Mouse (Mus musculus) right cerebral cortex, postnatal 4 days (tissue): Measurements from ENCODE around the gene E2f3.

ENCODE experiments used
- DNase-seq: peaks from one replicate; pipeline ENCODE4 v3.0.0-alpha.2; 2022

The E2f3 gene

DNA sequence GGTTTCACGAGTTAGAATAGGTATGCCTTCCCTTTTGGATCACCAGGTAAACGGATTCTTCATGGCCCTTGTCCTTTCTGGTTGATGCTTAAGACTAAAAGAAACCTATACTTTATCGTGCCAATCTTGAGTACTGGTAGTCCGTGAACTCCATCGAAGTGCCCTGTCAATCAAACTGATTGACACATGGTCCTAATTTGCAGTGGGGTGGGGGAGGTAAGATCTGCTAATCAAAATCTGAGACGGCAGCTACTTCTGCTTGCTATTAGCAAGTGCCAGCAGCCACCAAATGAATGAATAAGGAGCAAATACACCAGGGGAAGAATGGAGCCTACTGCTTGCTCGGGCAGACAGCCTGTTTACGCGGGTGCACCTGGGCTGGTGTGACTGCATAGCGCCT is 72.3 kb downstream of the E2f3 start:
- no peak for DNase-seq

- no peak for DNase-seq
These were observed 72.8 kb downstream of the E2f3 start for GRCm38 (mm10) chr13:29913061-29913460.

DNA sequence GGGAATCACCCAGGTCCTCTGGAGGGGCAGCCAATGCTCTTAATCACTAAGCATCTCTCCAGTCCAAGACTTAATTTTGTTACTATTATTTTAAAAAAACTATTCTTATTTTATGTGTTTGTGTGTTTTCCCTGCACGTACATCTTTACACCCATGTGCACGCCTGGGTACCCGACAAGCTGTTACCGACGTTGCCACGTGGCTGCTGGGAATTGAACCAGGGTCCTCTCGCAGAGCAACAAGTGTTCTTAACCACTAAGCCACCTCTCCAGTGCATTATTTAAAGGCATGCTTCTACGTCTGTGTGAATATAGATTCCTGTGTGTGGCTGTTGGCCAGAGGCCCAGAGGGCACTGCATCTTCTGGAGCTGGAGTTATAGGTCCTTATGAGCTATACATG is 73.6 kb downstream of the E2f3 start:
- no peak for DNase-seq

DNA sequence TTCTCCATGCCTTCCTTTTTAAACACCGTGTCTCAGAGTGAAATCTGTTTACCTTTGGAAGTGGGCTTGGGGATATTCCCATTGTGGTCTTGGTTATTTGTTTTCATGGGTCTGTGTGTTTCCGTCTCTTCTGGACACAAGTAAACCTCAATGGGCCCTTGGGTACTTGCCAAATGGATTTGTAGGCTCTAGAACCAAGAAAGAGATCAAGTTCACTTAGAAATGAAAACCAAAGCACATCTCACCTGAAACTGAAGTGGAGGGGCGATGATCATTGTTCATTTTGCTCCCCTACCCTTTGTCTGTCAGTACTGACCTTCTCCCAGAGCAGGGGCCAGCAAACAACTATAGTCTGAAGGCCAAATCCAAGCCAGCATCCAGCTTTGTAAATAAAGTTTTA is 74.7 kb downstream of the E2f3 start:
- DNase-seq = no peak

DNA sequence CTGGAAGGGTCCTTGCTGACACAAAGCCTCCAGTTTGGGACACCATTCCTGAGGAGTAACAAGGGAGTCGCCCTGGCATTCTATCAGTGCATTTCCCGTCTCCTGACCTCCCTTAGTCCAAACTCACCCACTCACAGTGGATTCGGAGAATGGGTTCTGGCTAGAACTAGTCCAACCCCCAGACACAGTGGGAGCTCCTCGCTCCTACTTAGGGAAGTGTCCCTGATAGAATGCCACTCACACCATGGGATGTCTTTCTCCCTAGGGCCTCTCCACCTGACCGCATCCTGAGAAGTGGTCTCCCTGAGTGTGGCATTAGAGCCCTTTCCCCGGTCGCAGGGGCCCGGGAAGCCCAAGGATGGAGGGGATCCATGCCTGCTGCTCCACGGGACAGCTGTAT is 77.4 kb downstream of the E2f3 start:
- no peak for DNase-seq

GRCm38 (mm10) chr13:29907995-29908394 is 77.9 kb downstream of the E2f3 start:
- no peak for DNase-seq

DNA sequence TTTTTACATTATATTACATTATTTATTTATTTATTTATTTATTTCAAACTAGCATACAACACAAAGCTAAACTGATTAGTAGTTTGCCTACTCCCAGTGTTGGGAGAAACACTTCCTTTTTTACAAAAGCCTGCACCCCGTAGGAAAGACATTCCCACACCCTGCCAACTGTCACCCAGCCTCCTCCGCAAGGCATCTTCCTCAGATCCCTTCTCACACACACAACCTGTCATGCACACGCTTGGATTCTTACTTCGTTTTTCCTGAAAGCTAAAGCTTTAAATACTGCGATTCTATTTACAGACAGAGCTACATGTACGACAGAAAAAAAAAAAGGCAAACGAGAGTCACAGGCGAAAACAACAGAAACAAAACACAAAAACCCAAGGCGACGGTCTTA is 79.1 kb downstream of the E2f3 start:
- DNase-seq = no peak

DNA sequence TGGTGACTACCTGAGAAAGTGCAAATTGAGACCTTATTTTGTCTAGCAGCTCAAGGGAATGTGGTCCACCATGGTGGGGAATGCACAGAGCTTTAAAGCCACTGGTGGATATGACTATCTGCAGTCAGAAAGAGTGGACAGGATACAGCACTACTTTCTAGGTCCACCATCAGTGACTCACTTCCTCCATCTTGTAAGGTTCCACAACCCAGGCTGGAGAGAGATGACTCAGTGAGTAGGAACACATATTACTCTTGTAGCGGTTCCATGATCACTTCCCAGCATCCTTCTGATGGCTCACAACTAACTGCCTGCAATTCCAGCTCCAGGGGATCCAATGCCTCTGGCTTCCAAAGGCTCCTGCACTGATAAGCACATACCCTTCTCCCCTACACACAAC is 82.5 kb downstream of the E2f3 start:
- DNase-seq = no peak

- DNase-seq = no peak
These were observed 83.2 kb downstream of the E2f3 start for GRCm38 (mm10) chr13:29902676-29903075.

GRCm38 (mm10) chr13:29901641-29902040 is 84.2 kb downstream of the E2f3 start:
- DNase-seq = no peak

DNA sequence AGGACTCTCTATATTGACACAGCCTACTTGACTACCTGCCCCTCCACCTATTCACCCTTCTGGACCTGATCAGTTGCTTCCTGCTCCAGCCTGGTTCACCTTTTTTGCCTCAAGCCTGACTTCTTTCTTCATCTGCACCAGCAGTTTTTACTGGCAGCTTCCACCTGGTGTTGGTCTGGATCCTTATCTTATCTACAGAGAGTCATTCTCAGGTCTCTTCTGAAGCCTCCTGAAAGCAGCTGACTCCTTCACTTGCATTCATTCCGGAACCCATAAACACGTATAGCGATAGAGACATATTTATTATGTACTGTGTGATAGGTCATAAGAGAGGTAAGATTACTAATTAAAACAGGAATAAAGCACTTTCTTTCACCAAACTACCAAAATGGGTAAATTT is 119.1 kb downstream of the E2f3 start:
- no peak for DNase-seq

DNA sequence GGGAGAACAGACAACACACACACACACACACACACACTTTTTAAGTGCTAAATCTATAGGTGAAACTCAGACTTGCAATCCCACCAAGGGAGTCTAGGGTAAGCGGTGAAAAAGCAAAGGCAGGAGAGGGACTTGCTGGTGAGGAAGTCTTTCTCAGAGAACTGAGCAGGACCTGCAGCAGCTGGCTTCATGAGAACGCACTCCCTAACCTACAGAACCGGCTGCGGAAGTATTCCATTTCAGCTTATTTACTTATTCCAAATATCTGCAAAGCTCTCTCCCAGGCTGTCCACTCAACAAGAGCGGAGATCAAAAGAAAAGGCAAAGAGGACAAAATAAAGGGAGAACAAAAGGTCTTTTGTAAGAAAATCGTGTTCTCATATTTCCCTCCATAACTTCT is 121.5 kb downstream of the E2f3 start:
- no peak for DNase-seq

DNA sequence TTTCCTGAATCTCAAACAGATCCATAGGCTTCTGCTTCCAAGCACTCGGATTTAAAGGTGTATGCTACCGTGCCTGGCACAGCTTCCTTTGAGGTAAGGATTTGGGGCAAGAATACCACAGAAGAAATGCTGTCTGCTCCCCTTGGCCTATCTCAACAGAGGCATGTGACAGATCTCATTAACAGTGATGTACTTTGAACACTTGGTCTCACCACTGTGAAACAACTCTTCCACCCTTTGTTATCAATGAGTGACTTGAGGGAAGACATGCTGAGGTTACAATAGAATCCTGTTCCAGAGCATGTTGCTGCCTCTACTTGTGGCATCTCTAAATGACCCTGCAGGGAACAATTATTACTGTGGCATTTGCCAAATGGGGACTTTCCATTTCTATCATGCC is 125.8 kb downstream of the E2f3 start:
- DNase-seq = no peak

DNA sequence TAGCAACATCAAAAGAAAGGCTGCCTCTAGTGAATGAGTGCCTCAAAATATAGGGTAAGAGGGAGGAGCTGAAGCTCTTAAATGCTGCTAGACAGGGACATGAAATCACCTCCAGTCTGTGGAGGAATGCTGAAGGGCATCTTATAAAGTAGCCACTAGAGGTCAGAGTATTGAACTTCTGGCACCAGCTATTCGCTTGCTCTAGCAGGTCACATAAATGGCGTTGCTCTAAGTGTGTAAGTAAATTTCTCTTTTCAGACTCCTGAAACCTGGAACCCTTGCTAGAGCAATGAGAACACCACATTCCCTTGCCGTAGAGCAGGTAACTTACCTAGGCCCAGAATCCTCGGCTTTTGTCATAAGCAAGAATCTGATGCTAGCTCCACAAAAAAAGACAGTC is 128.4 kb downstream of the E2f3 start:
- no peak for DNase-seq
